Mouse (Mus musculus) Patski (cell line): ENCODE measurements around the gene Opn3. TPM values are rescaled to one million over a fixed set of nuclear protein-coding genes. Genes with fewer than 3 reads are reported as not detected.

ENCODE experiments used
- ATAC-seq: fragments of 100-300 bp; one replicate; pipeline ENCODE4 v1.8.0; 2021
- CTCF ChIA-PET: fragments of 350-600 bp; sonication (Branson Sonifier 250); formaldehyde crosslinking; loops from one replicate; lab custom pipeline; 2022; ENCODE audit warnings: inconsistent platforms; lab: Charles Lee
- POLR2A ChIA-PET: fragments of 350-600 bp; sonication (Branson Sonifier 250); formaldehyde crosslinking; loops from one replicate; lab custom pipeline; 2022; ENCODE audit warnings: antibody characterized with exemption, inconsistent platforms; lab: Charles Lee
- DNase-seq: peaks from one replicate; pipeline ENCODE4 v3.0.0-alpha.2; 2011; ENCODE audit warnings: low read depth, low spot score
- H3K27me3 ChIP-seq: fragments of 371-371 bp; one replicate; pipeline ENCODE4 v1.5.1; 2021
- CTCF ChIP-seq: fragments of 100-300 bp; IDR thresholded peaks from one replicate; pipeline ENCODE4 v1.5.1; 2021
- in situ Hi-C: fragments of 300-500 bp; cut with MboI; formaldehyde crosslinking; loops from 3 replicates; pipeline ENCODE4 v1.11.1; 2018; ENCODE audit warnings: low pct_unique_long_range_greater_than_20kb, mixed read lengths
- polyA plus RNA-seq: library from polyadenylated mRNA; unstranded; gene quantifications from one replicate; pipeline ENCODE4 v1.2.3, GENCODE M21; 2021

Gene Opn3
- polyA plus RNA-seq, 1 experiment from 2014 or later: 0.58 TPM

DNA sequence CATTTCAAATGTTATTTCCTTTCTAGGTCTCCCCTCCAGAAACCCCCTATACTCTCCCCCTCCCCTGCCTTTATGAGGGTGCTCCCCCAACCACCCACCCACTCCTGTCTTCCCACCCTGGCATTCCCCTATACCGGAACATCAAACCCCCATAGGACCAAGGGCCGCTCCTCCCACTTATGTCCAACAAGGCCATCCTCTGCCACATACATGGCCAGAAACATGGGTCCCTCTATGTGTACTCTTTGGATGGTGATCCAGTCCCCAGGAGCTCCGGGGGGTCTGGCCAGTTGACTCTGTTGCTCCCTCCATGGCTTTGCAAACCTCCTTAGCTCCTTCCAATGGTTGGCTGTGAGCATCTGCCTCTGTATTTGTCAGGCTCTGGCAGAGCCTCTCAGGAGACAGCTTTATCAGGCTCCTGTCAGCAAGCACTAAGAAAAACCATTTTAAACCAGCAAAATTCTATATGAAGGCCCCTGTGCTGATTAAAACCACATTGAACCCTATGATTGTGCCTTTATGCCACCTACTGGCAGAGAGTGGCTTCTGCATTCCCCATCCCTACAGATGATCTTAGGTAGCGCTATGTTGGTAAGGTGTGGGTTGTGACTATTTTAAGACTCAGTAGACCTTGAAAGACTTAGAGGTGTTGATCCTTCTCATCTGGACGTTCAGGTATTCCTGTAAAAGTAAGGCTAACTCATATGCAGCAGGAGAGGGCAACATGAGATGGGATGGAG lies 23.7 kb downstream of the Opn3 start:
- peak; percentile 78 for TF ChIP-seq CTCF
- CTCF ChIA-PET: interaction anchor here (0.8 to 1.5 kb wide), 3 partner anchors 23 to 1074 kb away, joined by 3 to 4 read pairs (median 4); partner anchors contain the start of genes Chml and Opn3
- ATAC-seq: peak; percentile 65
- POLR2A ChIA-PET: no interaction called here
- DNase-seq: no peak
- in situ Hi-C loops: loop anchor here (5.0 to 25.0 kb wide), 2 partner anchors 617 to 1082 kb away; no protein-coding TSS in a partner anchor
- H3K27me3 ChIP-seq: no peaks in the 10 kb centered on the region

- ChIA-PET POLR2A (no interaction called here), CTCF (no interaction called here)
- no peak for DNase-seq
- no peaks in the 10 kb centered on the region for H3K27me3 ChIP-seq
- in situ Hi-C loops: loop anchor here (25.0 kb wide), 1 partner anchor 1073 kb away; no protein-coding TSS in a partner anchor
- ATAC-seq: no peak
- TF ChIP-seq CTCF: no peak
Observed at GRCm38 (mm10) chr1:175659900-175660299, 32.7 kb downstream of the Opn3 start.

GRCm38 (mm10) chr1:175648615-175649014 lies 44.0 kb downstream of the Opn3 start:
- ChIA-PET POLR2A (no interaction called here), CTCF (no interaction called here)
- TF ChIP-seq CTCF: no peak
- H3K27me3 ChIP-seq: peaks cover 6% of the 10 kb centered on the region
- ATAC-seq (no peak), DNase-seq (no peak)
- in situ Hi-C loops: no loop called here

GRCm38 (mm10) chr1:175646952-175647351 lies 45.6 kb downstream of the Opn3 start:
- H3K27me3 ChIP-seq: peaks cover 6% of the 10 kb centered on the region
- ChIA-PET CTCF (no interaction called here), POLR2A (no interaction called here)
- no peak for ATAC-seq
- no peak for TF ChIP-seq CTCF
- no peak for DNase-seq
- in situ Hi-C loops: no loop called here

DNA sequence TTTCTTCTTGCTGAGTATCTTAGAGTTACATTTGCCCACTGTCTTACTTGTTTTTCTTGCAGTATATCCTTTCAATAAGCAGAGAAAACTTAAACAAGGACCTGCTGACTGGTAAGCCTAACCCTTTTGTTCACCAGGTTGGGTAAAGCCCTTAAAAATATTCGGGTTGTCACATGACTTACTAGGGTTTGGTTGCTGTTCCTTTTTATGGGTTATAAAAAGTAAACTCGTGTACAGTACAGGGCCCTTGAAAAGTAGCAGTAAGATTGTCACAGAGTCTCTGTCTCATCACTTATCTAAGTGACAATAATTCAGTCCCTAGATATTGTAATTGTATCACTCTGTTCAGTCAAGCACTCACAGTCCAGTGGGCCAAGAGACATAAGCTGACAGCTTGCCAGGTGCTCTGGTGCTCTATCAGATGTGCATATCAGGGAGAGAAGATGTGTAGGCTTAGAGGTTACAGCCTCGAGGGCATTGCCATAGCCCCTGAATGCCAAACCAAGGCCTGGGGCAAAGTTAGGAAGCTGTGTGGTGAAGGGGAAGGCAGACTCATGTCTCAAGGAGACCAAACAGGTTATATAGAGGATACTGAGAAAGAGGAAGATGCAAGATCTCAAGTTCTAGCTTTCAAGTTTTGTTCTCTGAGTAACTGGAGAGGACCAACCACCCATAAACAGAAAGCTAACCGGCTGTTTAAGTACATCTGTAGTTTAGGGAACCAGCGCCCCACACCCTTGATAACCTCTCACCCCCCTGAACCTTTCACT lies 48.9 kb downstream of the Opn3 start:
- DNase-seq (no peak), ATAC-seq (no peak)
- ChIA-PET POLR2A (no interaction called here), CTCF (no interaction called here)
- TF ChIP-seq CTCF: no peak
- in situ Hi-C loops: no loop called here
- peaks cover 11% of the 10 kb centered on the region for H3K27me3 ChIP-seq

DNA sequence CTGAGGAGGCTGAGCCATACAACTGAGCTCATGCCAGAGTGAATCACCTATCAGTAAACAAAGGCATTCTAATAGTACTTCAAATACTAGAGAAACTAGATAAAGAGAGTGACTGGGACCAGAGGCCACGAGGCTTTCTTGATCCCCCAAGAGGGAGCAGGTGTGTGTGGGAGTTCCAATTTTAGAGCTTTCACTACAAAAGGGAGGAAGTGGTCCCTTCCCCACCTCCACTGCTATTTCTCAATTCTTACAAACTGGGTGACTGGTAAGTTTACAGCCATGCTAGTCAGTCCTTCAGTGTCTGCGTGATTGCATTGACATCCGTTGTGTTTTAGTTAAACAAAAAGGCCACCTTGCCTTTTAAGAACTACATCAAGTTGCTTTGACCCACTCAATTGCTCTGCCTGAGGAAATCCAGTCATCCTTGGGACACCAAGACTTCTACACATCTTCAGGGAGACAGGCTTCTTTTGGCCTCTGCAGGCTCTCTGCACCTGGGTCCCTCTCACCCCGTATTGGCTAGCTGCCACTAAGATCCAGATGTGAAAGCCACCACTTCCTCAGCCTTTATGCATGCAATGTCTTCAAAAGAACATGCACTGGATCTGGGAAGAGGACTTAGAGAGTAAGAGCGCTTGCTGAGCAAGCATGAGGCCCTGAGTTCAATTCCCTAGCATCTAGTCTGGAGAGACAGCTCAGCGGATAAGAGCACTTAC lies 52.0 kb downstream of the Opn3 start:
- POLR2A ChIA-PET: no interaction called here
- CTCF ChIA-PET: no interaction called here

GRCm38 (mm10) chr1:175639072-175639471 lies 53.5 kb downstream of the Opn3 start:
- ChIA-PET POLR2A (no interaction called here), CTCF (no interaction called here)
- H3K27me3 ChIP-seq: peaks cover 16% of the 10 kb centered on the region
- in situ Hi-C loops: no loop called here
- TF ChIP-seq CTCF: no peak
- ATAC-seq (no peak), DNase-seq (no peak)

More for the DNA sequence above, 52.0 kb downstream of the Opn3 start:
- in situ Hi-C loops: no loop called here
- ATAC-seq (no peak), DNase-seq (no peak)
- peaks cover 11% of the 10 kb centered on the region for H3K27me3 ChIP-seq
- no peak for TF ChIP-seq CTCF

DNA sequence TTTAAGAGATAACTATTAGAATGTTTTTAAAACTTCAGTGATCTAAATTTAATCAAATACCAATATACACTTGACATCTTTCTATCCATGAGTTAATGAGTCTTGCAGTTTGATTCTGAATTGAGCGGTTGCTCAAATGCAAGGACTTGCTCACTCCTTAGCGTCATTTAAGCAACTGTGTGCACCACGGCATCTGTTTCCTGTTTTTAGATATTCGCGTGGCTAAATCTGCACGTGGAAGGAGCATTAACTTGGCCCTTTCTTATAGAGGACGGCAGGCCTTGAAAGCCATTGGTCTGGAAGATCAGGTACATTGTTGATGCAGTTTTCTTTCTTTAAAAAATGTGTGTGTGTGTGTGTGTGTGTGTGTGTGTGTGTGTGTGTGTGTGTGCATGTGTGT lies 54.9 kb downstream of the Opn3 start:
- no peak for TF ChIP-seq CTCF
- ATAC-seq (no peak), DNase-seq (no peak)
- in situ Hi-C loops: no loop called here
- ChIA-PET POLR2A (no interaction called here), CTCF (no interaction called here)
- peaks cover 16% of the 10 kb centered on the region for H3K27me3 ChIP-seq

GRCm38 (mm10) chr1:175632470-175632869 lies 60.1 kb downstream of the Opn3 start:
- CTCF ChIA-PET: no interaction called here
- in situ Hi-C loops: no loop called here

DNA sequence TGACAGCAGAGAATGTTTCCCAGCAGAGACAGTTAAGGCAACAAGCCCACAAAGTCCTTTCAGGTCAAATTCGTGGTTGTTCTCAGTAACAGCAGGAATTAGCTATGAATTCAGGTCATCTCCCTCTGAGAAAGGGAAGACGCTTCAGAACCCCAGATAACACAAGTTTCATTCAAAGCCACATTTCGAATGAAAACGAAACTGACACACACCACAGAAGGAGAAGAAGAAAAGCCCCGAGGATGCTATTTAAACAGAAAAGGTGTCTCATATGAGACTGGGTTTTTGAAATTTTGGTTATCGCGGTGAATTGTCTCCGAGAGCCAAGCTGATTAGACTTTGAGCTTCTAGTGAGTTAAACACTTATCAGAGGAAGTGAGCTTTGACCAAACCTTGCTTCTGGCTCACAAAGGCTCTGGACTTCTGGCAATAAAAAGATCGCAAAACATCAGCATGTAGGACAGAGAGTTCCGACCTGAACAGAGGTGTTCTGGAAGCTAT lies 60.8 kb downstream of the Opn3 start:
- TF ChIP-seq CTCF: no peak
- CTCF ChIA-PET: no interaction called here
- H3K27me3 ChIP-seq: peaks cover 27% of the 10 kb centered on the region
- in situ Hi-C loops: no loop called here
- DNase-seq (no peak), ATAC-seq (no peak)
- POLR2A ChIA-PET: no interaction called here

More at GRCm38 (mm10) chr1:175632470-175632869, 60.1 kb downstream of the Opn3 start:
- no peak for ATAC-seq
- no peak for TF ChIP-seq CTCF
- DNase-seq: no peak
- POLR2A ChIA-PET: no interaction called here
- H3K27me3 ChIP-seq: peaks cover 32% of the 10 kb centered on the region
